ENCODE assay signal across 22 mouse cellular contexts in the genomic region with DNA sequence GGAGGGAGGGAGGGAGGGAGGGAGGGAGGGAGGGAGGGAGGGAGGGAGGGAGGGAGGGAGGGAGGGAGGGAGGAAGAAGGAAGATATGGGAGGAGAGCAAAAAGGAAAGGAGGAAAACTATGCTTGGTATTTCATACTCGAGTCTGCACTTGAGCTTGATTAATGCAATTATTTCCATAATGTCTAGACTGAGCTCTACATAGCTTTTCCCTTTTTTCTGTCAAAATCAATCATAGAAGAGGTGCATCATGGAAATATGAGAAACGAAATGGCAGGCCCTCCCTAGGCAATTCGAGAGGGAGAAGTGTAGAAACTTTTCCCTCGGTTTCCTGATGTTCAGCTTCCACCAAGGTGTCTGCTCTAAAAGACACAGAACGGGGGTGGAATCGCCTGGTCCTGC.
"Had no signal": no experiment of that assay in that cellular context is flagged by ENCODE, and none has a peak within 500 bp of the region (broad histone marks: within the 10 kb centered on the region; RNA-seq: fewer than 3 reads in every experiment).

No protein-coding gene starts in this region.

- H3K27me3 ChIP-seq: kidney, embryonic 15.5 days; lung, embryonic 15.5 days; megakaryocyte, embryonic 14.5 days; midbrain, embryonic 13.5 days; neural tube, embryonic 13.5 days had no signal

- H3K4me1 ChIP-seq: kidney, embryonic 15.5 days; lung, embryonic 15.5 days; midbrain, embryonic 10.5 days; midbrain, embryonic 13.5 days; neural tube, embryonic 13.5 days had no signal

- ATAC-seq: midbrain, embryonic 13.5 days; midbrain, embryonic 16.5 days had no signal

- H3K9ac ChIP-seq: kidney, embryonic 15.5 days; liver, embryonic 14.5 days; lung, embryonic 15.5 days; midbrain, embryonic 13.5 days; neural tube, embryonic 13.5 days had no signal

- H3K4me3 ChIP-seq: kidney, embryonic 15.5 days; lung, embryonic 15.5 days; megakaryocyte, embryonic 14.5 days; midbrain, embryonic 10.5 days; midbrain, embryonic 13.5 days; myocyte; neural tube, embryonic 13.5 days had no signal

- H3K36me3 ChIP-seq: kidney, embryonic 15.5 days; lung, embryonic 15.5 days; midbrain, embryonic 10.5 days; midbrain, embryonic 13.5 days; neural tube, embryonic 13.5 days had no signal

- H3K4me2 ChIP-seq: kidney, embryonic 15.5 days; lung, embryonic 15.5 days; midbrain, embryonic 13.5 days; neural tube, embryonic 13.5 days had no signal

- DNase-seq: kidney, adult 11 months; kidney, adult 8-10 months; kidney, postnatal 10 days; kidney, postnatal 4 days; left cerebral cortex, postnatal 4 days; lung, adult 18-20 months; lung, postnatal 10 days; lung, postnatal 36 days; right cerebral cortex, adult 18-20 months; right cerebral cortex, postnatal 14 days; right cerebral cortex, postnatal 4 days; thymus, postnatal 25 days had no signal

- H3K27ac ChIP-seq: kidney, embryonic 15.5 days; liver, embryonic 14.5 days; lung, embryonic 15.5 days; midbrain, embryonic 10.5 days; midbrain, embryonic 13.5 days; neural tube, embryonic 13.5 days; stomach, postnatal 0 days had no signal

- H3K9me3 ChIP-seq: kidney, embryonic 15.5 days; lung, embryonic 15.5 days; megakaryocyte, embryonic 14.5 days; midbrain, embryonic 10.5 days; midbrain, embryonic 13.5 days; neural tube, embryonic 13.5 days had no signal
